Mouse (Mus musculus): ENCODE measurements at regions not wholly inside any gene's neighbourhood (a gene's known extent, or its start where the extent isn't known, plus 50 kb on each side); places are given as distances from the start of the nearest gene placed in this dataset.

DNA sequence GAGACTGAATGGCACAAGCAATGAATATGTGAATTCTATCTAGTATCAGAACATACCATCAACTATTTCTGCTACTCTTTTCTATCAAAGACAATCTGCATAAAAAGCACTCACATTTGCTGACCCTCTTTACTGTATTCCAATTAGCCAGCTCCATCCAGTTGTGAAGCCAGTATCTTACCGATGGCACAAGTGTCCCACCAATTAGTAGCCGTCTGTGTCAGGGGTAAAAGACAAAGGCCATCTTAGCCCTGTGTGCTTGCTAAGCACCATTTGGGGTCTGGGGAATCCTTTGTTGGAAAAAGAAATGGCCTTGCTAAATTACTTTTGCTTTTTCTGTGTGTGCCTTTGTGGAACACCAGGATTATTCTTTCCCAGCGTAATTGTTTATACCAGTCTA, 1007.5 kb downstream of the Robo2 start:
- no peak overlapping the region for H3K4me2 ChIP-seq (ENCODE audit: low read length)
- H3K27me3 ChIP-seq (replicated peaks; ENCODE audit: control insufficient read depth, insufficient read depth, low read length): no peaks in the 10 kb centered on the region
- ATAC-seq: no peak
- no peaks in the 10 kb centered on the region for H3K9me3 ChIP-seq (ENCODE audit: control insufficient read depth, low read length)
- H3K27ac ChIP-seq (ENCODE audit: low read length): no peak overlapping the region
- 5% methylated on average over 3 of the region's 3 CpGs for WGBS
- H3K36me3 ChIP-seq (ENCODE audit: control insufficient read depth, insufficient read depth): no peaks in the 10 kb centered on the region
- H3K9ac ChIP-seq (replicated peaks; ENCODE audit: low read depth, low read length): no peak overlapping the region
- peaks cover 6% of the 10 kb centered on the region for H3K4me1 ChIP-seq (replicated peaks; ENCODE audit: control insufficient read depth, insufficient read depth, low read length)
- H3K4me3 ChIP-seq (replicated peaks; ENCODE audit: low read length): no peak overlapping the region

DNA sequence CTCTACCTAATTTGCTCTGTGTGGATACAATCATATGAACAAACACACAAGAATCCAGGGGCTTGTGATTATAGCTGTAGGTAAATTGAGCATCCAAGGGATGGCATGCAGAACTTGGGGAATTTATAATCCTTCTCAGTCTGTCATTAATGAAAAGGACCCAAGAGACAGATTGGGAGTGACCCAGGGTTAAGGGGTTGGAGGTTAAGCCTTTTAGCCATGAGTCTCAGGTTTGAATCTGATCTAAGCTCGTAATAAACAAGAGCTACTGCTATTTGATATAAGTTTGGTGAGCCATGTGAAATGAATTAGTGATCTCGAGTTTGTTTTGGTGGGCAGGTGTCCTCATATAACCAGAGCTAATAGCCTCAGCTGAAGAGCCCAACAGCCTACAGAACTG, 1032.6 kb downstream of the Robo2 start:
- Histone ChIP-seq H3K9ac (replicated peaks; ENCODE audit: low read depth, low read length) (no peak overlapping the region), H3K27ac (ENCODE audit: low read length) (no peak overlapping the region), H3K4me1 (replicated peaks; ENCODE audit: control insufficient read depth, insufficient read depth, low read length) (no peaks in the 10 kb centered on the region), H3K4me2 (ENCODE audit: low read length) (no peak overlapping the region), H3K36me3 (ENCODE audit: control insufficient read depth, insufficient read depth) (no peaks in the 10 kb centered on the region), H3K4me3 (replicated peaks; ENCODE audit: low read length) (no peak overlapping the region), H3K27me3 (replicated peaks; ENCODE audit: control insufficient read depth, insufficient read depth, low read length) (no peaks in the 10 kb centered on the region), H3K9me3 (ENCODE audit: control insufficient read depth, low read length) (no peaks in the 10 kb centered on the region)
- no peak for ATAC-seq
- 68% methylated on average over 2 of the region's 2 CpGs for WGBS

DNA sequence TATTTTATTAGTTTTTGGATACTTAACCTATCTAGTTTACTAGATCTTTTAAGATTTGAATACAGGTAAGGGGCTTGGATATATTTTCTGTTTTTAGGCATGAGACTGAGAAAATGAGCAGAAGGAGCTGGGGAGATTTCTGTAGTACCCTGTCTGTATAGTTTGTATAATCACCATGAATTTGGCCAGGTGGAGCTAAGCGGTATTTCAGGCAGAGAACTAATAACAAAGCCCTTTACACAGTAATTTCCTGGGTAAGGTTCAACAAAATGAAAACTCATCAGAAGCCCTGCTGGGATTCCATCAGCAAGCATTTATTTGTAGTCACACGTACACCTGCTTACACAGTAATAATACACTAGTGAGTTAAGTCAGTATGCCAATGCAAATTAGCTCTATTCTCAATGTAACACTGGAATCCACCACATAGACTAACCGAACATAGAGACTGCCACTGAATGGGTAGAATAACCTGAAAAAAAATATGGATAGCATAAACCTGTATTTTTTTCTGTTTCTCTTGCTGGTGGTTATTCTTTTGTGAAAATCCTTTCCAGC, 1036.9 kb downstream of the Robo2 start:
- Histone ChIP-seq H3K27ac (ENCODE audit: low read length) (no peak overlapping the region), H3K4me1 (replicated peaks; ENCODE audit: control insufficient read depth, insufficient read depth, low read length) (no peaks in the 10 kb centered on the region), H3K9me3 (ENCODE audit: control insufficient read depth, low read length) (no peaks in the 10 kb centered on the region), H3K36me3 (ENCODE audit: control insufficient read depth, insufficient read depth) (no peaks in the 10 kb centered on the region), H3K4me2 (ENCODE audit: low read length) (no peak overlapping the region), H3K9ac (replicated peaks; ENCODE audit: low read depth, low read length) (no peak overlapping the region), H3K4me3 (replicated peaks; ENCODE audit: low read length) (no peak overlapping the region), H3K27me3 (replicated peaks; ENCODE audit: control insufficient read depth, insufficient read depth, low read length) (no peaks in the 10 kb centered on the region)
- WGBS: 49% methylated on average over 3 of the region's 3 CpGs
- ATAC-seq: no peak

DNA sequence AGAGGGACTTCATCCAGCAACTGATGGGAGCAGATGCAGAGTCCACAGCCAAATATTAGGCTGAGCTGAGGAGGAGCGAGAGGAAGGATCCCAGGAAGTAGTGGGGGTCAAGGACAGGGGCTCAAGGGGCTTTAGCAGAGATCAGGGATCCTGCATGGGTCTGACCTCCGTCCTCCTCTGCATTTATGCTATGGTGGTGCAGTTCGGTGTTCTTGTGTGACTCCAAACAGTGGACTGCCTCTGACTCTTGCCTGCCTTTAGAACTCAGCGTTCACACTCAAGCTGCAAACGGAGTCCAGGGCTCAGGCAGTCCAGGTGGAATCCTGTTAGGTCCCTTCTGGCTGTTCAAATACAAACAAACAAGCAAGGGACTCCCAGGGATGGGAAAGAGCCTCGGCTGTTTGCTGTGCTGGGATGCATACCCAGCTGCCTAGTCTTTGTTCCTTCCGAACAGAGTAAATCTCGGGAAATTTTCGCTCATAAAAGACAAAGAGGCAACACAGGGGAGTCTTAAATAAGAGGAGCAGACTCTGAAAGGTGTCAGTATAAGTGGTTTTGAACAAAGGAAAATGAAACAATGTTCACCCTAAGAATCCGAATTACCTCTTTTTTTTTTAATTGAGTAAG, 1042.9 kb downstream of the Robo2 start:
- H3K27me3 ChIP-seq (replicated peaks; ENCODE audit: control insufficient read depth, insufficient read depth, low read length): no peaks in the 10 kb centered on the region
- peak overlapping the region; percentile 16; the same call in 1 of the 2 replicates for H3K4me2 ChIP-seq (ENCODE audit: low read length)
- WGBS: 24% methylated on average over 10 of the region's 10 CpGs
- H3K4me1 ChIP-seq (replicated peaks; ENCODE audit: control insufficient read depth, insufficient read depth, low read length): peaks cover 7% of the 10 kb centered on the region
- peak; percentile 85 for ATAC-seq
- 0 out of 2 replicates have a peak overlapping the region, but pooled peaks have one; percentile 1 for H3K9ac ChIP-seq (replicated peaks; ENCODE audit: low read depth, low read length)
- H3K36me3 ChIP-seq (ENCODE audit: control insufficient read depth, insufficient read depth): no peaks in the 10 kb centered on the region
- peak overlapping the region; percentile 54 for H3K27ac ChIP-seq (ENCODE audit: low read length)
- H3K4me3 ChIP-seq (replicated peaks; ENCODE audit: low read length): no peak overlapping the region
- no peaks in the 10 kb centered on the region for H3K9me3 ChIP-seq (ENCODE audit: control insufficient read depth, low read length)

DNA sequence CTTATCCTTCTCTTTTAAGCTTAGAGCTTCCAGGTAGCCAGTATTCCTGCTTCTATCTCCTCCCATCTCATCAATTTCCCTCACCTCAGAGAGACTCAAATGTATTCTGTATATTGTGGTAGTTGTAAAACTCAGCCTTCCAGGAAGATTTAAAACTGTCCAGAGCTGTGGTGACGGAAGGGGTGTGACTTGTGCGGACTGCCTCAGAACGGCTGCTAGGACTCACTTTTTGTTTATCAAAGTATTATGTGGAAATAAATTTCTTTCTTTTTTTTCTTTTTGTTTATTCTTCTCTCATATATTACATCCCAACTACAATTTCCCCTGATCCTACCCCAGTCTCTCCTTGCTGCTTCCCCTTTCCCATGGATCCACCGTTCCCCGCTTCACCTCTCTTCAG, 1043.7 kb downstream of the Robo2 start:
- H3K27me3 ChIP-seq (replicated peaks; ENCODE audit: control insufficient read depth, insufficient read depth, low read length): no peaks in the 10 kb centered on the region
- no peak overlapping the region for H3K9ac ChIP-seq (replicated peaks; ENCODE audit: low read depth, low read length)
- H3K36me3 ChIP-seq (ENCODE audit: control insufficient read depth, insufficient read depth): no peaks in the 10 kb centered on the region
- no peak for ATAC-seq
- H3K9me3 ChIP-seq (ENCODE audit: control insufficient read depth, low read length): no peaks in the 10 kb centered on the region
- peaks cover 7% of the 10 kb centered on the region for H3K4me1 ChIP-seq (replicated peaks; ENCODE audit: control insufficient read depth, insufficient read depth, low read length)
- WGBS: 89% methylated on average over 5 of the region's 5 CpGs
- H3K4me3 ChIP-seq (replicated peaks; ENCODE audit: low read length): no peak overlapping the region
- peak overlapping the region; percentile 54 for H3K27ac ChIP-seq (ENCODE audit: low read length)
- no peak overlapping the region for H3K4me2 ChIP-seq (ENCODE audit: low read length)

DNA sequence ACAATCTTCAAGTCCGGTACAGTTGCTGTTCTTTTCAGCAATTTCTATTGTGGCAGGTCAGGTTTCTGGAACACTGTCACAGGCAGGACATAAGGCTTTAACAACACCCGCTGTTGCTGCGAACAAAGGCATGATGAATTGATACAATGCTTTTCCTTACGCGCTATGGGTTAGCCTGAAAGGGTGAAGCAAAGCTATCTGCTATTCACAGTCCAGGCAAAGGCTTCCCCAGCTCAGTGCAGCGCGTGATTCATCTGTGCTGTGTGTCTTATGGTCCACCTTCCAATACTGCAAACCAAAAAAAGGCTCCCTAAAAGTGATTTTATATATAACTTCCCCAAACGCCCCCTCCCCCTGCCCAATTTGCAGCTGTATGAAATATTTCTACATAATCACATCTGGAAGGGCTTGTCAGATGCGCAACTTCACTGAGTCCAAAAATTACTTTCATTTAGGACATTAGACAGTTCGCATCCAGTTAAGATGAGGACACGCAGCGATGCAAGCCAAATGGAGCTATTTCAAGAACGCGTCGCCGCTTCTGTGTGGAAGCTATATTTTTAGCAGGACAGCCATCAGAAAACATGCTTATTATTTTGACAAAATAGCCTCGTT, 1044.3 kb downstream of the Robo2 start:
- 64% methylated on average over 17 of the region's 17 CpGs for WGBS
- no peak overlapping the region for H3K27ac ChIP-seq (ENCODE audit: low read length)
- H3K4me3 ChIP-seq (replicated peaks; ENCODE audit: low read length): no peak overlapping the region
- H3K4me1 ChIP-seq (replicated peaks; ENCODE audit: control insufficient read depth, insufficient read depth, low read length): peaks cover 7% of the 10 kb centered on the region
- no peaks in the 10 kb centered on the region for H3K9me3 ChIP-seq (ENCODE audit: control insufficient read depth, low read length)
- H3K9ac ChIP-seq (replicated peaks; ENCODE audit: low read depth, low read length): no peak overlapping the region
- H3K4me2 ChIP-seq (ENCODE audit: low read length): no peak overlapping the region
- no peak for ATAC-seq
- no peaks in the 10 kb centered on the region for H3K27me3 ChIP-seq (replicated peaks; ENCODE audit: control insufficient read depth, insufficient read depth, low read length)
- H3K36me3 ChIP-seq (ENCODE audit: control insufficient read depth, insufficient read depth): no peaks in the 10 kb centered on the region

DNA sequence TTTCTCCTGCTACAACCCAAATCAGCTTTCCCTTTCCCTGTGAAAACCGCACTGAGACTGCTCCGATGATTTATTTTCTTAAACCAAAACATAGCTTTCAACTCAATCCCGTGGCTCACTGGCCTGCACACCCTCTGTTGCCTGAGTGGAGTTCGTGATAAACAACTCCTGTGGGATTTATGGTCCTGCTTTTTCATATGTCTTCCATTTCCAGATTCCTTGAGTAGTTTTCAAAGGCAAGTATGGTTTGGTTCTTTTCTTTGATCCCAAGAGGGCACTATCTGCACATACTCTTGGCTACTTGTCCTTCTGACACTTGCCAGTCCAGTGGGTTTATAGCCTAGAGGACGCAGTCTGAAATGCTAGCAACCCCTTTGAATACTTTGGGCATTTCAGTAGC, 1042.6 kb downstream of the Robo1 start:
- H3K27me3 ChIP-seq (replicated peaks; ENCODE audit: control insufficient read depth, insufficient read depth, low read length): no peaks in the 10 kb centered on the region
- 82% methylated on average over 5 of the region's 5 CpGs for WGBS
- no peak overlapping the region for H3K9ac ChIP-seq (replicated peaks; ENCODE audit: low read depth, low read length)
- H3K27ac ChIP-seq (ENCODE audit: low read length): no peak overlapping the region
- H3K36me3 ChIP-seq (ENCODE audit: control insufficient read depth, insufficient read depth): no peaks in the 10 kb centered on the region
- H3K4me1 ChIP-seq (replicated peaks; ENCODE audit: control insufficient read depth, insufficient read depth, low read length): no peaks in the 10 kb centered on the region
- no peaks in the 10 kb centered on the region for H3K9me3 ChIP-seq (ENCODE audit: control insufficient read depth, low read length)
- no peak for ATAC-seq
- H3K4me2 ChIP-seq (ENCODE audit: low read length): no peak overlapping the region
- no peak overlapping the region for H3K4me3 ChIP-seq (replicated peaks; ENCODE audit: low read length)

DNA sequence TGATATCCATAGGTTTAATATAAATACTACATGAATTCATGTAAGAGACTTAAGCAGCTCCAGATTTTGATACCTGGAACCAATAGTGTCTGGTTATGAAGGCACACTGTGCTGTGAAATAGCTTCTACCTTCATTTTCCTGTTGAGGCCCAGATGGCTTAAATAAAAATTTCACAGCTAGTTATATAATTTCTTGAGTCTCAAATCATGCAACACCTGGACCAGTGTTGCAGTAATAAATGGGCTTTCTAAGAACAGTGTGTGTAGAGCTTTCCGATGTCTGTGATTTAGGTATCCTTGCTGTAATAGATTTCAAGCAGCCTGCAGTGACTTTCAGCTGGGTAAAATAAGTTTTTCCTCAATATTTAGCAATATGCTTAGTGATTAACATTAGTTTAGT, 1035.8 kb downstream of the Robo1 start:
- Histone ChIP-seq H3K27ac (ENCODE audit: low read length) (no peak overlapping the region), H3K36me3 (ENCODE audit: control insufficient read depth, insufficient read depth) (no peaks in the 10 kb centered on the region), H3K4me3 (replicated peaks; ENCODE audit: low read length) (no peak overlapping the region), H3K27me3 (replicated peaks; ENCODE audit: control insufficient read depth, insufficient read depth, low read length) (no peaks in the 10 kb centered on the region), H3K9me3 (ENCODE audit: control insufficient read depth, low read length) (no peaks in the 10 kb centered on the region), H3K4me1 (replicated peaks; ENCODE audit: control insufficient read depth, insufficient read depth, low read length) (no peaks in the 10 kb centered on the region), H3K4me2 (ENCODE audit: low read length) (no peak overlapping the region), H3K9ac (replicated peaks; ENCODE audit: low read depth, low read length) (no peak overlapping the region)
- no peak for ATAC-seq
- 90% methylated on average over 1 of the region's 1 CpGs for WGBS

DNA sequence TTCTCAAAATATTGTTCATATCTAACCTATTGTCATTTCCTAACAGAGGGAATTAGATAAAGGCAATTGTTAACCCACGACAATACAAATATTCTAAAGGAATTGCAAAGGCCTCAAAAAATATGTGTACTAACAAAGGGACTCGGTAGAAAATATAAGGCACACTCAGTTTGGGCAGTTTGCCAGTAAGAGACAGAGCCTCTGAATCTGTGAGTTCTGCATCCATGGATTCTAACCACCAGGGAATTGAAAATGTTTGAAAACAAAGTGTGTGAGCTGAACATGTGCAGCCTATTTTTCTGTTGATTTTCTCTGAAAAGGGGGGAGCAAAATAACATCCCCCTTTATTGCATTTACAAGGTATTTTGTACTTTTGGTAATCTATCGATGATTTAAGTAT, 1035.4 kb downstream of the Robo1 start:
- no peaks in the 10 kb centered on the region for H3K9me3 ChIP-seq (ENCODE audit: control insufficient read depth, low read length)
- no peak overlapping the region for H3K27ac ChIP-seq (ENCODE audit: low read length)
- no peak overlapping the region for H3K9ac ChIP-seq (replicated peaks; ENCODE audit: low read depth, low read length)
- no peaks in the 10 kb centered on the region for H3K36me3 ChIP-seq (ENCODE audit: control insufficient read depth, insufficient read depth)
- WGBS: 70% methylated on average over 3 of the region's 3 CpGs
- no peaks in the 10 kb centered on the region for H3K27me3 ChIP-seq (replicated peaks; ENCODE audit: control insufficient read depth, insufficient read depth, low read length)
- ATAC-seq: no peak
- H3K4me1 ChIP-seq (replicated peaks; ENCODE audit: control insufficient read depth, insufficient read depth, low read length): no peaks in the 10 kb centered on the region
- H3K4me2 ChIP-seq (ENCODE audit: low read length): no peak overlapping the region
- H3K4me3 ChIP-seq (replicated peaks; ENCODE audit: low read length): no peak overlapping the region
